Mouse (Mus musculus): Measurements from ENCODE around the gene Slfn4. TPM values are rescaled to one million over a fixed set of nuclear protein-coding genes. Genes with fewer than 3 reads are reported as not detected.
"Not testable (repeated sequence)": the region's sequence is repeated elsewhere in the genome, so short reads cannot be mapped to it uniquely, and the experiment has no call there.

Gene Slfn4
- polyA plus RNA-seq, 1 experiment from 2014 or later: 0.08 TPM

- not testable (repeated sequence) for H3K4me3 ChIP-seq (ENCODE audit: low read depth, low read length); DNase-seq (ENCODE audit: low spot score); H3K4me1 ChIP-seq (ENCODE audit: control insufficient read depth, insufficient read depth, low read length); H3K9ac ChIP-seq (ENCODE audit: low read depth, low read length); H3K36me3 ChIP-seq (ENCODE audit: control insufficient read depth, insufficient read depth, low read length); H3K4me2 ChIP-seq (ENCODE audit: low read depth, low read length); H3K27ac ChIP-seq (replicated peaks; ENCODE audit: low read depth, low read length); ATAC-seq (ENCODE audit: low read depth); H3K27me3 ChIP-seq (replicated peaks; ENCODE audit: control insufficient read depth, insufficient read depth, low read length); H3K9me3 ChIP-seq (ENCODE audit: control insufficient read depth, low read length)
- 85% methylated on average over 9 of the region's 9 CpGs for WGBS
Measured at GRCm38 (mm10) chr11:83237390-83237789, 62.4 kb downstream of the Slfn4 start.

GRCm38 (mm10) chr11:83238389-83238788 lies 63.4 kb downstream of the Slfn4 start:
- 91% methylated on average over 2 of the region's 2 CpGs for WGBS
- Histone ChIP-seq H3K27ac (replicated peaks; ENCODE audit: low read depth, low read length) (no peak overlapping the region), H3K4me1 (ENCODE audit: control insufficient read depth, insufficient read depth, low read length) (no peaks in the 10 kb centered on the region), H3K27me3 (replicated peaks; ENCODE audit: control insufficient read depth, insufficient read depth, low read length) (no peaks in the 10 kb centered on the region), H3K4me3 (ENCODE audit: low read depth, low read length) (no peak overlapping the region), H3K9me3 (ENCODE audit: control insufficient read depth, low read length) (no peaks in the 10 kb centered on the region), H3K36me3 (ENCODE audit: control insufficient read depth, insufficient read depth, low read length) (no peaks in the 10 kb centered on the region), H3K4me2 (ENCODE audit: low read depth, low read length) (no peak overlapping the region), H3K9ac (ENCODE audit: low read depth, low read length) (no peak overlapping the region)
- DNase-seq (ENCODE audit: low spot score) (no peak), ATAC-seq (ENCODE audit: low read depth) (no peak)

- 16% methylated on average over 2 of the region's 2 CpGs for WGBS
- H3K9me3 ChIP-seq (ENCODE audit: control insufficient read depth, low read length): no peaks in the 10 kb centered on the region
- H3K4me2 ChIP-seq (ENCODE audit: low read depth, low read length): no peak overlapping the region
- H3K36me3 ChIP-seq (ENCODE audit: control insufficient read depth, insufficient read depth, low read length): no peaks in the 10 kb centered on the region
- ATAC-seq (ENCODE audit: low read depth) (no peak), DNase-seq (ENCODE audit: low spot score) (no peak)
- H3K27ac ChIP-seq (replicated peaks; ENCODE audit: low read depth, low read length): no peak overlapping the region
- no peaks in the 10 kb centered on the region for H3K27me3 ChIP-seq (replicated peaks; ENCODE audit: control insufficient read depth, insufficient read depth, low read length)
- H3K4me3 ChIP-seq (ENCODE audit: low read depth, low read length): no peak overlapping the region
- no peak overlapping the region for H3K9ac ChIP-seq (ENCODE audit: low read depth, low read length)
- no peaks in the 10 kb centered on the region for H3K4me1 ChIP-seq (ENCODE audit: control insufficient read depth, insufficient read depth, low read length)
Measured at GRCm38 (mm10) chr11:83239811-83240210, 64.8 kb downstream of the Slfn4 start.

Other genes with a start within 250 kb of the Slfn4 start
- gene Slfn5, start 223.8 kb upstream of the Slfn4 start, polyA plus RNA-seq (2014; fragmentation: Nextera tagmentation; extraction: Ambion mirVana): 2.4 and 3.9 TPM in 2 replicates
- gene Slfn9, start 183.4 kb upstream of the Slfn4 start, polyA plus RNA-seq (2014; fragmentation: Nextera tagmentation; extraction: Ambion mirVana): 16.6 and 17.1 TPM in 2 replicates
- 1.0 and 1.4 TPM in 2 replicates for gene Slfn8, start 154.4 kb upstream of the Slfn4 start, polyA plus RNA-seq (2014; fragmentation: Nextera tagmentation; extraction: Ambion mirVana)
- 7.1 and 9.6 TPM in 2 replicates for gene Slfn2, start 110.1 kb upstream of the Slfn4 start, polyA plus RNA-seq (2014; fragmentation: Nextera tagmentation; extraction: Ambion mirVana)
- 0.29 and 0.50 TPM in 2 replicates for gene Slfn1, start 58.3 kb upstream of the Slfn4 start, polyA plus RNA-seq (2014; fragmentation: Nextera tagmentation; extraction: Ambion mirVana)
- gene Slfn3, start 16.1 kb downstream of the Slfn4 start, polyA plus RNA-seq (2014; fragmentation: Nextera tagmentation; extraction: Ambion mirVana): 1.7 TPM in 2 replicates
- 0.12 and 0.22 TPM in 2 replicates for gene Slfn14, start 111.5 kb downstream of the Slfn4 start, polyA plus RNA-seq (2014; fragmentation: Nextera tagmentation; extraction: Ambion mirVana)
- gene Ap2b1, start 123.8 kb downstream of the Slfn4 start, polyA plus RNA-seq (2014; fragmentation: Nextera tagmentation; extraction: Ambion mirVana): 65.5 and 72.7 TPM in 2 replicates
- gene Pex12, start 127.4 kb downstream of the Slfn4 start, polyA plus RNA-seq (2014; fragmentation: Nextera tagmentation; extraction: Ambion mirVana): 14.5 and 14.8 TPM in 2 replicates
- 2.3 and 2.9 TPM in 2 replicates for gene Rasl10b, start 234.0 kb downstream of the Slfn4 start, polyA plus RNA-seq (2014; fragmentation: Nextera tagmentation; extraction: Ambion mirVana)